Mouse (Mus musculus): ENCODE data around the gene Padi2. TPM values are rescaled to one million over a fixed set of nuclear protein-coding genes. Genes with fewer than 3 reads are reported as not detected.

Gene Padi2
- total RNA-seq, 1 experiment from 2014 or later = 5.4 TPM

GRCm38 (mm10) chr4:140959128-140959679 lies 53.1 kb downstream of the Padi2 start:
- DNase-seq = no peak

GRCm38 (mm10) chr4:140959715-140960479 lies 53.8 kb downstream of the Padi2 start:
- no peak for DNase-seq

DNA sequence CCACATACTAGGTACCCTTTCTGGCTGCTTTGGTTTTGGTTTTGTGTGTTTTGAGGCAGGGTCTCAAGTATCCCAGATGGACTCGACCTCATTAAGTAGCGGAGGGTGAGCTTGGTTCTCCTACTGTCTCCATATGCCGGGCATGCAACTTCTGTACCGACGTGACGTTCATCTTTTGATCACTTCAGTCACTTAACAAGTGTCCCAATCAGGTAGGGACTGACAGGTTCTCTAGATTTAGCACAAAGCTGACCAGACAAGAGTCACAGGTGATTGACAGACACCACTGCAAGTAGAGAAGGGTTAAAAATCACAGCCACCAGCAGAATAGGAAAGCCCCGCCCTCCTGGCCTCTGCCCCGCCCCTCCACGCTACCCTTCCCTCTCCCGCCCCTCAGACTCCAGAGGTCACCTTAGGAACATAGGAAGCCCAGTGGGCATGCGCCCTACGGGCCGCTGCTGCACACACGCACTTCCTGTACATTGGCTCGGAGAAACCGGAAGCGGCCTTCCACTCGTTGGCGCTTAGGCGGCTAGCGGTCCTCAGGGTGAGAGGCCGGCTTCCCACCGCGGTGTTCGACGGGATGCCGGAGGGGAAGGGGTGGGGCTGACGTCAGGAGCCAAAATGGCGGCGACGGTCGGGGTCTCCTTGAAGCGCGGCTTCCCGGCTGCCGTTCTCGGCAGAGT lies 54.8 kb downstream of the Padi2 start, which contains the start of gene Sdhb:
Sdhb (plus strand) TSS at position 423 of the 686 bp plus-strand sequence.
- peak; percentile 94 for DNase-seq

DNA sequence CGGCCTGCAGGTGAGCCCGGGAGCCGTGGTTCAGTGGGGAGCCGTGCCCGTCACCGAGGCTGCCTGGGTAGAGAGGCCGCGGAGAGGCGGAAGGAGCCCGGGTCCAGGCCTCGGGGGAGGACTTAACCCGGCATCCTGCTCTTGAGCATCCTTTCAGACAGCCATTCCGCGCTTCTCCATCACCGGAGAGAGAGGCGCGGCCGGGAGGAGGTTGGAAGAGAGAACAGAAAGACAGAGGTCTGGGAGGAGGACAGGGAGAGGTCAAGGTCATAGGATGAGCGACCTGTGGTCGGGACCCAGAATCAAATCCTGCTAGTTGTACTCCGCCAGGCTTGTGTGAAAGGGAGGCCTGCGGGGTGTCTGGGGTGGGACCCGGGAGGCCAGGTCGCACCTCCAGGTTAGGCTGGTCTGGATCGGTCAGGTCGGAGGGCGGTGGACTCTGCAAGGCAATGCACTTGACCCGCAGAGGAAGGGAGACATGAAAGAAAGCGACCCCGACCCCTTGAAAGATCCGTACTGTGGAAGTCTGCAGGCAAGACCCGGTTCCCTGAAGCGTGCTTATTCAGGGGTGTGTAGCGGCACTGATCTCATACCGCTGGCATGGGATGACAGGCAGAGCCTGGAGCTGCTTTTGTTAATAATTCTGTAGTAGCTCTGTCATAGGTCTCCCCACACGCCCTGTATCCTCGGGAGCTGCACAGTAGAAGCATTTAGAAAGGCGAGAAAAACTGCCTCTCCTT lies 55.5 kb downstream of the Padi2 start:
- DNase-seq = no peak

- DNase-seq = no peak
These were observed 56.2 kb downstream of the Padi2 start for GRCm38 (mm10) chr4:140962207-140962909.

DNA sequence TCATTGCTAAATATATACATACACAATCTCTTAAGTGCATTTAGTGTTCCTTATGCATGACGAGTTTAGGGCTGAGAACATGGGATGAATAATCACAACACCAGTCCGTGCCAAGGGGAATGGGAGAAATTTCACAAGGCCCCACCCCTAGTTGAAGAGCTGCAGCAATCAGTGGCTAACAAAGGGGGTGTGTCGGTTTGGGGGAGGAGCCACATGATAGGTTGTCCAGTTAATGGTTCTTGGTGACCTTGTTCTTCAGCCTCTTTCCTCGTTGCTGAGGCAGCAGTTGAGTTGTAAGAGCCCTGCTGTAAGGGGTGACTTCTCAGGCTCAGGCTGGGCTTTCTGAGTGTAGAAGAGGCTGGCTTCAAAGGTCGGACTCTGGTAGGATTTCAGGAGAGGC lies 56.8 kb downstream of the Padi2 start:
- peak; percentile 68 for DNase-seq

DNA sequence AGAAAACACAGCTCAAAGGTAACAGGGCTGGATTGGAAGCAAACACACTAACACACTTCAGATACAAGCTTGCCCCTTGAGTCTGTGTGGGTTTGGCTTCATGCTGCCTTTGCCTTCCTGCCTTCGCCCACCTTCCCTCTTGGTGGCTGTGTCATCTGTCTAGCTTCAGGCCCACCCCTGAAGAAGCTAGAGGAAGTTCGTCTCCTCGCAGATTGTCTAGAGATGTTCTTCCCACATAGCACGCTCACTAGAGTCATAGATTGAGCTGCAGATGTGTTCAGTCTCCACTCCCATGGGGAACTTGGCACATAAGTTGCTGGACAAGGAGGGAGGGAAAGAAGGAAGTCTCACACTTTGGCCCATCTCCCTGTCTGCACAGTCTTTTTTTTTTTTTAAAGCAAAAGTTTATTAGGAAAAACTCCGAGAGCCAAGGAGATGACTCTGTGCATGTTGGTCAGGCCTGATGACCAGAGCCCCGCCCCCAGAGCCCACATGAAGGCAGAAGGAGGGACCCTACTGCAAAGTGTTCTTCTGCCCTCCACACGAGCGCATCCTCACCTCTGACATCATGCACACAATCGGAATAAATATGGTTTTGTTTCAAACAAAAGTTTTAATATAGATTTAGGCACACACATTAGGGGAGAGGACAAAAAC lies 57.9 kb downstream of the Padi2 start:
- DNase-seq = no peak

DNA sequence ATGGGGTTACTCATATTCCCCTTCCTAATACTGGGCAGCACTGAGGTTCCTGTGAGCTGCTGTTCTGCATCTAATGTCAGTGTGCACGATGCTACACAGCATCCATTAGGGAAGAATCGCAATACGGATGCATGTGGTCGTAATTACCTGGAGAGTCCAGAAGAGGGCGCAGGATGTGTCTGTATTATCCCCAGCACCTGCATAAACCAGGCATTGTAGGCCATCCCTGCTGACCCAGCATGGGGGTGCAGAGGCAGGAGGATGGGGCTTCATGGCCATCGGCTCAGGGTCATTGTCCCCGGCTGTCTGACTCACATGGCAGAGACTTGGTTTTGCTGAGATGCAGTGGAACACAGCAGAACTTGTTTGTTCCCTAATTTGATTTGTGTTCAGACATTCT lies 58.5 kb downstream of the Padi2 start:
- peak; percentile 78 for DNase-seq

DNA sequence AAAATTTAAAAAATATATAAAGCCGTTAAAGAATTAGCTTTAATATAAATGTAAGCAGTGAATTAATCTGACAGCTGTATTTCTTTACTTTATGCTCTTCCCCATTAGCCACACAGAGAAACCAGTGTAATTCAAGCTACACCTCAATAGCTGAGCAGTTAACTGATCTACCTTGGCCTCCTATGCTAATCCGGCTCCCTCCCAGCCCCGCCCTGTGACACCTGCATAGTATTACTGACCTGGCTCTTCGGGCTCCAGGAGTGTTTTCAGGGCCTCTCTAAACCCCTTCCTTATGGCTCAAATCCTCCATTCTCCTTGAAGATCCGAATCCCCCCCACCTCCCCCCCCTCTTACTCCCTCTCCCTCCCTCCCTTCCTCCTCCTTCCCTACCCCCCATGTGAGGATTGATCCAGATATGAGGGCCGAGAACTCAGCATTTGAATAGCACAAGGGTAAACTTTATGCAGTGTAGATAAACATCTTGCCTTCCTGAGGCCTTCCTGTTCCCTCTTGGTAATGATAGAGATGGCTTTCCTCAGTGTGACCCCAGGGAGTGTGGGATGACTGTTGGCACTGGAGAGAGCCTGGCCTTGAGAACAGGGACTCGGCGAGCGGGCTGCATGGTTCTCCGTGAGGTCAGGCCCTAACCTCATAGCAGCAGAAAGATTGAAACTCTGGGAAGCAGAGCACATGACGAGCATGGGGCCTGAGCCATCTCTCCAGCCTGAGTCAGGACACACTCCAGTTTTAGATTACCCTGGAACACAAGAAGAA lies 61.4 kb downstream of the Padi2 start:
- no peak for DNase-seq

DNA sequence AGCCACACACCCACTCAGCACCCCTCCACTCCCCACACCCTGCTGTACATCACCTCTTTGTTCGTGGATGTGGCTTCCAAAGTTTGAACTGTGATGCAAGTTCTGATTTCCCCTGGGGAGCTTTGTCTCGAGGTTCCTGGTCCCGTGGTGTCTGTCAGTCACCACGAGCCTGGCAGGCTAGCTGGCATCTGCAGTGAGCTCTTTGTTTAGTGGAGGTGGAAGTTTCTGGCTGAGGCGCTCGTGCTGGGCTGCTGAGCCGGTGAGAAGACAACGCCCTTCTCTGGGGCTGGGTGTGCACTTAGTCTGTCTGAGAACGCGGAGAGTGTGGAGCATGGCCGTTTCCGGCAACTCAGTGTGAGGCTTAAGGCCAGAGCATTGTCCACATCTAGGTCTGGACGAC lies 65.5 kb downstream of the Padi2 start:
- no peak for DNase-seq

DNA sequence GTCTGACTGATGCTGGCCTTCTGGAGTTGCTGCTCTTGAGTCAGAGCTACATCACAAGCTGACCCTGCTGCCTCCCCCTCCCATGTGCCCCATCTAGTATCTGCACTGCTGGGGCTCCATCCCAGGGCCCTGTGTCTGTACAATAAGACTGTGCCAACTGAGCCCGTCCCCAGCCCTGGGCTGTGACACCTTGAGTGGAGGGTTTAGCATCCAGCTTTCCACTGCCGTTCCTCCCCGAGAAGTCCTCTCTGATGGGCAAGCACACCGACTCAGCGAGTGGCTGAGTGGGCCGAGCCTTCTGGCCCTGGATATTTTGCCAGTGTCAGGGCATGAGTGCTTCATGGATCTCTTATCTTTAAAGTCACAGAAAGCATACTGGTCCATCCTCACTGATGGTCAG lies 68.3 kb downstream of the Padi2 start:
- DNase-seq = no peak

GRCm38 (mm10) chr4:140975356-140975755 lies 69.2 kb downstream of the Padi2 start:
- DNase-seq = no peak

GRCm38 (mm10) chr4:140977278-140977677 lies 71.1 kb downstream of the Padi2 start:
- DNase-seq = no peak

- peak; percentile 78 for DNase-seq
These were observed 71.9 kb downstream of the Padi2 start for GRCm38 (mm10) chr4:140977886-140978692.

- no peak for DNase-seq
These were observed 75.5 kb downstream of the Padi2 start for GRCm38 (mm10) chr4:140981605-140982004.

- DNase-seq = no peak
These were observed 76.7 kb downstream of the Padi2 start for GRCm38 (mm10) chr4:140982808-140983207.

DNA sequence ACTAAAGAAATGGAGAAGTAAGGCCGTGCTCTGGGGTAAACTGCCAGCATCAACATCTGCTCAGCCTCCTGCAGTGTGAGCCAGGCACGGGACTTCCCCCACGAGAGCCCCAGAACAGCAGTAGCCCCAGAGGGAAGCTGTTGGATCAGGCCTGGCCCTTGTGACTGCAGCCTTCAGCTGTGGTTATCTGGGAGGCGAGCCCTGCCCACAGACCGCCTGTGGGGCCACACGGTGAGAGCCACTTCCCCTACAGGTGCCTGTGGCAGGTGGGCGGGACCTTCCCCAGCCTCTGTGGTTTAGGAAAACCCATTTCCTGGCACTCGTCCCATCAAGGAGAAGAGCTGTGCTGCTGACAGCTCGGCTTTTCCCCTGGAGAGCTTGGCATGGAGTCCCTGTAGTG lies 77.3 kb downstream of the Padi2 start:
- DNase-seq = no peak

DNA sequence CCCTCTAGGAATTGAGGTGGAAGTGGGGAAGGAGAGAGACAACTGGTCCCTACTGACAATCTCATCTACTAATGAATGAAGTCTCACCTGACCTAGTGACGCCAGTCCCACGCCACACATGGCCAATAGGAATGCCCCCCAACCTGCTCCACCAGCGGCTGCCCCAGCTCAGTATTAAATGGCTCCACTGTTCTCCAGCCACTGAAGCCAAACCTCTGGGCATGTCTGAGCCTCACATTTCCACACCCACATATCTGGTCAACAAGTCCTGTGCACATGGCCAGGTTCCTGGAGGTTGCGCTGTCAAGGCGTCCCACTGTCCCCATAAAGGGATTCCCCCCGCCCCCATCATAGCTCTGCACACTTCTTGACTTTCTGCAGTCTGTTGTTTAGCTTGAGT lies 78.4 kb downstream of the Padi2 start:
- no peak for DNase-seq

DNA sequence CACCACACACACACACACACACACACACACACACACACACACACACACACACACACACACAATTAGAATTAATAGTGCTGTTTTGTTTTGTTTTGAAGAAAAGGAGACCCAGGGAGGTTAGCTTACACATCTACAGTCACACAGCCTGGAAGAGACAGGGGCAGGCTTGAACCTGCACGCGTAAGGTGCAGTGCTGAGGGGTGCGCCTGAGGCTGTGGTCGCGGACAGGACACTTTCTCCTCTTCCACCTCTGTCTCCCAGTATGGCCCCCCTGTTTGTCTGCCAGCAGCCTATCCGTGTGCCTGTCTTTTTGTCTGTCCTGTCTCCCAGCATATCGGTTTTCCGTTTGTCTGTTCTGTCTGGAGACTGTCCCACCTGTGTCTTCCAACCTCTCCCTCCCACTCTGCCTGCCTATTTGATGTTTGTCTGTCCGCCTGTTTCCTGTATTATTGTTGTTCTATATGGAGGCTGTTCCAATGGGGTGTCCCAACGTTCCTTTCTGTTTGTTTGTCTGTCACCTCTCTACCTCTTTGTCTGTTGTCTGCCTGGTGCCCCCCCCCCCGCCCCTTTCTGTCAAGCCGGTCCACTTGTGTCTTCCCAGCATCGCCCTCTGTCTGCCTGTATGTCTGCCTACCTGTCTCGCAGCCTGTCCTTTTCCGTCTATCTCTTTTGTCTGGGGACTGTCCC lies 80.0 kb downstream of the Padi2 start:
- DNase-seq = no peak

Measured in adrenal gland, postnatal 25 days (tissue).